ENCODE assay signal across 13 mouse cellular contexts in genomic region chr9:40337131-40337820, GRCm38 (mm10).
A peak's percentile ranks its signal among the peaks of the same experiment; 100 is the strongest.
DNase-seq lines count a peak whose midpoint lies in the region; ATAC-seq and TF ChIP-seq lines count a peak whose summit lies in the region.
"Had no signal": no experiment of that assay in that cellular context is flagged by ENCODE, and none has a peak within 500 bp of the region (broad histone marks: within the 10 kb centered on the region; RNA-seq: fewer than 3 reads in every experiment).

No protein-coding gene starts in this region.

- peaks cover 10% of the 10 kb centered on the region for H3K36me3 ChIP-seq in hindbrain, embryonic 14.5 days (replicated peaks; ENCODE audit: control insufficient read depth, insufficient read depth)
- H3K36me3 ChIP-seq in hindbrain, embryonic 10.5 days, result no peaks in the 10 kb centered on the region
- H3K36me3 ChIP-seq in midbrain, embryonic 14.5 days (ENCODE audit: control insufficient read depth, insufficient read depth, low read length), result peaks cover 9% of the 10 kb centered on the region; the same call in 1 of the 2 replicates
- H3K36me3 ChIP-seq in midbrain, embryonic 13.5 days, result peaks cover 3% of the 10 kb centered on the region; the same call in 1 of the 2 replicates
- peaks cover 8% of the 10 kb centered on the region; the same call in 1 of the 2 replicates for H3K36me3 ChIP-seq in hindbrain, postnatal 0 days (ENCODE audit: insufficient read depth, low read length)
- H3K36me3 ChIP-seq: heart, embryonic 12.5 days had no signal

- WGBS in hindbrain, embryonic 14.5 days, result 69% methylated on average over 4 of the region's 4 CpGs
- WGBS in hindbrain, embryonic 10.5 days, result 84% methylated on average over 4 of the region's 4 CpGs
- 84% methylated on average over 4 of the region's 4 CpGs for WGBS in midbrain, embryonic 14.5 days
- WGBS in midbrain, embryonic 13.5 days, result 83% methylated on average over 4 of the region's 4 CpGs
- 37% methylated on average over 4 of the region's 4 CpGs for WGBS in hindbrain, postnatal 0 days

- DNase-seq in adrenal gland, adult 2 months, result peak; percentile 67
- DNase-seq in adrenal gland, postnatal 4 days (ENCODE audit: low spot score in 2 of 2), result no peak
- DNase-seq in hindbrain, embryonic 14.5 days (ENCODE audit: low spot score), result no peak
- no peak for DNase-seq in hindbrain, embryonic 10.5 days (ENCODE audit: low spot score)
- DNase-seq in midbrain, embryonic 14.5 days, result no peak
- DNase-seq in hindbrain, postnatal 0 days (ENCODE audit: low spot score), result peak; percentile 59
- DNase-seq in yolk sac, embryonic 10.5 days (ENCODE audit: low spot score), result no peak
- DNase-seq: embryo, embryonic 11 days; right cerebral cortex, postnatal 25 days; thymus, adult 2 months had no signal

- no peak for TF ChIP-seq CTCF in hindbrain, postnatal 0 days (IDR thresholded peaks at IDR 0.05; ENCODE audit: low read depth)

- no peak overlapping the region for H3K9ac ChIP-seq in hindbrain, embryonic 14.5 days
- H3K9ac ChIP-seq in midbrain, embryonic 14.5 days (replicated peaks; ENCODE audit: low read length), result no peak overlapping the region
- H3K9ac ChIP-seq in midbrain, embryonic 13.5 days (replicated peaks), result no peak overlapping the region
- no peak overlapping the region for H3K9ac ChIP-seq in hindbrain, postnatal 0 days (replicated peaks; ENCODE audit: low read length)
- H3K9ac ChIP-seq: heart, embryonic 12.5 days had no signal

- 0 out of 2 replicates have a peak overlapping the region, but pooled peaks have one; percentile 7 for H3K4me2 ChIP-seq in hindbrain, embryonic 14.5 days (replicated peaks)
- H3K4me2 ChIP-seq in midbrain, embryonic 14.5 days (ENCODE audit: low read length), result no peak overlapping the region
- H3K4me2 ChIP-seq in midbrain, embryonic 13.5 days (replicated peaks), result no peak overlapping the region
- H3K4me2 ChIP-seq in hindbrain, postnatal 0 days (ENCODE audit: low read depth, low read length), result 0 out of 2 replicates have a peak overlapping the region, but pooled peaks have one; percentile 24
- H3K4me2 ChIP-seq: heart, embryonic 12.5 days; liver, embryonic 11.5 days had no signal

- no peaks in the 10 kb centered on the region for H3K27me3 ChIP-seq in hindbrain, embryonic 14.5 days (ENCODE audit: control insufficient read depth, insufficient read depth, low read length)
- no peaks in the 10 kb centered on the region for H3K27me3 ChIP-seq in hindbrain, embryonic 10.5 days (ENCODE audit: insufficient read depth, poor library complexity, severe bottlenecking)
- no peaks in the 10 kb centered on the region for H3K27me3 ChIP-seq in midbrain, embryonic 14.5 days (ENCODE audit: control insufficient read depth, insufficient read depth, low read length)
- no peaks in the 10 kb centered on the region for H3K27me3 ChIP-seq in midbrain, embryonic 13.5 days
- H3K27me3 ChIP-seq in hindbrain, postnatal 0 days (ENCODE audit: insufficient read depth, low read length), result no peaks in the 10 kb centered on the region
- H3K27me3 ChIP-seq: heart, embryonic 12.5 days had no signal

- H3K27ac ChIP-seq in hindbrain, embryonic 14.5 days, result peak overlapping the region; percentile 51
- no peak overlapping the region for H3K27ac ChIP-seq in hindbrain, embryonic 10.5 days
- peak overlapping the region; percentile 52 for H3K27ac ChIP-seq in midbrain, embryonic 14.5 days (replicated peaks; ENCODE audit: low read depth, low read length)
- no peak overlapping the region for H3K27ac ChIP-seq in midbrain, embryonic 13.5 days
- peak overlapping the region; percentile 28 for H3K27ac ChIP-seq in hindbrain, postnatal 0 days

- H3K9me3 ChIP-seq in hindbrain, embryonic 14.5 days (ENCODE audit: control insufficient read depth, low read length), result no peaks in the 10 kb centered on the region
- H3K9me3 ChIP-seq in hindbrain, embryonic 10.5 days, result no peaks in the 10 kb centered on the region
- no peaks in the 10 kb centered on the region for H3K9me3 ChIP-seq in midbrain, embryonic 14.5 days (ENCODE audit: control insufficient read depth, low read length)
- H3K9me3 ChIP-seq in midbrain, embryonic 13.5 days, result no peaks in the 10 kb centered on the region
- no peaks in the 10 kb centered on the region for H3K9me3 ChIP-seq in hindbrain, postnatal 0 days (ENCODE audit: low read length)
- H3K9me3 ChIP-seq: heart, embryonic 12.5 days had no signal

- H3K4me1 ChIP-seq in hindbrain, embryonic 14.5 days (replicated peaks; ENCODE audit: control insufficient read depth, insufficient read depth, low read length), result peaks cover 28% of the 10 kb centered on the region
- H3K4me1 ChIP-seq in hindbrain, embryonic 10.5 days (replicated peaks), result 0 out of 2 replicates have a peak, but pooled peaks cover 7% of the 10 kb centered on the region
- peaks cover 9% of the 10 kb centered on the region; the same call in 1 of the 2 replicates for H3K4me1 ChIP-seq in midbrain, embryonic 14.5 days (ENCODE audit: control insufficient read depth, insufficient read depth, low read length)
- peaks cover 15% of the 10 kb centered on the region for H3K4me1 ChIP-seq in midbrain, embryonic 13.5 days (replicated peaks)
- H3K4me1 ChIP-seq in hindbrain, postnatal 0 days (ENCODE audit: insufficient read depth, low read length), result peaks cover 21% of the 10 kb centered on the region

- no peak for ATAC-seq in hindbrain, embryonic 14.5 days (ENCODE audit: low FRiP score)
- ATAC-seq in midbrain, embryonic 14.5 days (ENCODE audit: low FRiP score, low TSS enrichment), result no peak
- no peak for ATAC-seq in midbrain, embryonic 13.5 days
- ATAC-seq in hindbrain, postnatal 0 days, result 0 out of 2 replicates have a peak, but pooled peaks have one; percentile 10

- no peak overlapping the region for H3K4me3 ChIP-seq in hindbrain, embryonic 14.5 days (replicated peaks; ENCODE audit: low read length)
- H3K4me3 ChIP-seq in hindbrain, embryonic 10.5 days, result no peak overlapping the region
- no peak overlapping the region for H3K4me3 ChIP-seq in midbrain, embryonic 14.5 days (replicated peaks; ENCODE audit: low read depth, low read length)
- H3K4me3 ChIP-seq in midbrain, embryonic 13.5 days (replicated peaks), result no peak overlapping the region
- H3K4me3 ChIP-seq in hindbrain, postnatal 0 days (ENCODE audit: low read length), result no peak overlapping the region
- H3K4me3 ChIP-seq: heart, embryonic 12.5 days had no signal

Comparison
In these comparisons a context has a peak if more than half of its experiments do, and no peak if none do; other contexts are left out.
1. DNase-seq: peak in adrenal gland, adult 2 months (single experiment) and hindbrain, postnatal 0 days (single experiment); none in adrenal gland, postnatal 4 days (0 of 2), hindbrain, embryonic 14.5 days (single experiment), hindbrain, embryonic 10.5 days (single experiment), midbrain, embryonic 14.5 days (single experiment) and yolk sac, embryonic 10.5 days (single experiment).
2. H3K27ac ChIP-seq: peak in hindbrain, embryonic 14.5 days (single experiment), midbrain, embryonic 14.5 days (single experiment) and hindbrain, postnatal 0 days (single experiment); none in hindbrain, embryonic 10.5 days (single experiment) and midbrain, embryonic 13.5 days (single experiment).
3. H3K4me2 ChIP-seq: peak in hindbrain, embryonic 14.5 days (single experiment) and hindbrain, postnatal 0 days (single experiment); none in midbrain, embryonic 14.5 days (single experiment) and midbrain, embryonic 13.5 days (single experiment).